Mouse (Mus musculus) stomach, postnatal 0 days (tissue): ENCODE data around the gene Loxl3. TPM values are rescaled to one million over a fixed set of nuclear protein-coding genes. Genes with fewer than 3 reads are reported as not detected.
A peak's percentile ranks its signal among the peaks of the same experiment; 100 is the strongest.

Source experiments
- ATAC-seq: fragments of 200-750 bp; cut with Nextera tagmentation; 2 replicates; pipeline ENCODE4 v1.8.0; 2017; ENCODE audit not compliant: low FRiP score, low TSS enrichment
- DNase-seq: peaks from one replicate; pipeline ENCODE4 v3.0.0-alpha.2; 2016; ENCODE audit warnings: low spot score
- H3K27ac ChIP-seq: fragments of 300-500 bp; sonication (generic); replicated peaks from 2 replicates; pipeline ENCODE4 v1.5.1; 2014; ENCODE audit warnings: mild to moderate bottlenecking, control low read depth
- H3K27me3 ChIP-seq: fragments of 300-500 bp; sonication (generic); 2 replicates; pipeline ENCODE4 v1.6.1; 2014; ENCODE audit warnings: low read length; ENCODE audit not compliant: control insufficient read depth, insufficient read depth
- H3K36me3 ChIP-seq: fragments of 300-500 bp; sonication (generic); 2 replicates; pipeline ENCODE4 v1.6.1; 2014; ENCODE audit warnings: low read length, mixed read lengths; ENCODE audit not compliant: control insufficient read depth, insufficient read depth
- H3K4me1 ChIP-seq: fragments of 300-500 bp; sonication (generic); replicated peaks from 2 replicates; pipeline ENCODE4 v1.6.1; 2014; ENCODE audit warnings: antibody characterized with exemption; ENCODE audit not compliant: control insufficient read depth, insufficient read depth
- H3K4me2 ChIP-seq: fragments of 300-500 bp; sonication (generic); replicated peaks from 2 replicates; pipeline ENCODE4 v1.6.1; 2014; ENCODE audit warnings: low read depth, mild to moderate bottlenecking, control low read depth, moderate library complexity
- H3K4me3 ChIP-seq: fragments of 300-500 bp; sonication (generic); 2 replicates; pipeline ENCODE4 v1.5.1; 2014; ENCODE audit warnings: low read depth, low read length, control low read depth
- H3K9ac ChIP-seq: fragments of 300-500 bp; sonication (generic); 2 replicates; pipeline ENCODE4 v1.6.1; 2014; ENCODE audit warnings: mild to moderate bottlenecking, low read length, control low read depth, mixed read lengths
- H3K9me3 ChIP-seq: fragments of 300-500 bp; sonication (generic); 2 replicates; pipeline ENCODE4 v1.6.1; 2016; ENCODE audit warnings: low read length; ENCODE audit not compliant: control insufficient read depth
- CTCF ChIP-seq: IDR thresholded peaks from 2 replicates; pipeline ENCODE4 v1.5.1; 2016; ENCODE audit warnings: antibody characterized with exemption, low read depth, mild to moderate bottlenecking, moderate library complexity
- EP300 ChIP-seq: optimal IDR thresholded peaks from 2 replicates; pipeline ENCODE3; 2016; ENCODE audit warnings: antibody characterized with exemption
- WGBS: fragments of 180-500 bp; shearing (Covaris S2); extraction: QIAGEN DNeasy Blood & Tissue Kit; methylation state at CpG from one replicate; pipeline ENCODE4 v1.1.7; 2014; 5-methylcytosine and 5-hydroxymethylcytosine counted together
- polyA plus RNA-seq: library from polyadenylated mRNA; unstranded; fragments of >200 nt; fragmentation: Nextera tagmentation; extraction: Ambion mirVana; gene quantifications from 2 replicates; pipeline ENCODE4 v1.2.1, GENCODE M21; 2015

The Loxl3 gene
- polyA plus RNA-seq, 1 experiment from 2014 or later, result 5.5 TPM

DNA sequence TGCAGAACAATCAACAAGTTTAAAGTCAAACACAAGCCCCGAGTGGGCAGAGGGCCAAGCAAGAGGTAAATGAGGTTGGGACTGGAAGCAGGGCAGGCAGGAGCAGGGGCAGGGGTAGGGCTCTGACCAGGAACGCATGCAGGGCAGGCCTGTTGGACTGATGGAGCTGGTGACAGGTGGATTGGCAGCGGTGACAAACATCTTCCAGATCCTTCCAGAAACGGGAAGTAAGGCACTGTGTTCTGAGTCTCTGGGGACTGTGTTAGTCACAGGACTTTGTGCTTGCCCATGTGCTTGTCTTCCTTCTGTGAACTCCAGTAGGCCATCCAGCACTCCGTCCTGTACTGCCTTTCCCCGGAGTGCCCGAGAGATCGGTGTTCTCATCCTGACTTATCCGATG, 10.8 kb downstream of the Loxl3 start:
- no peak for ATAC-seq
- no peak overlapping the region for H3K4me3 ChIP-seq

DNA sequence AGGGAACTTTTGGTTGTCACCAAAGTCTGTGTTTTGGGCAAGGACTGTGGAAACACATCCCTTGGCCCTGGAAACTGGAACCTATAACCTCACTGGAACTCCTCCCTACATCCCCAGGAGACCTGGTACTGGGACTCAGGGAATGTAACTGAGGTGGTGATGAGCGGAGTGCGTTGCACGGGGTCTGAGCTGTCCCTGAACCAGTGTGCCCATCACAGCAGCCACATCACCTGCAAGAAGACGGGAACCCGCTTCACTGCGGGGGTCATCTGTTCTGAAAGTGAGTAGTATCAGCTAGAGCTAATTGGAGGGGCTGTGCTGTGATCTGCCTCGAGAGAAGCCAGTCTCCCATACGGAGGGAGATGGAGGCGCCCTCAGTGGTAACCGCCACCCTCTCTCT, 15.4 kb downstream of the Loxl3 start:
- 72% methylated on average over 10 of the region's 10 CpGs for WGBS
- Histone ChIP-seq H3K27ac (no peak overlapping the region), H3K4me2 (no peak overlapping the region)

More for the DNA sequence above, 10.8 kb downstream of the Loxl3 start:
- 63% methylated on average over 9 of the region's 9 CpGs for WGBS
- H3K9me3 ChIP-seq, result no peaks in the 10 kb centered on the region
- no peaks in the 10 kb centered on the region for H3K4me1 ChIP-seq
- H3K27ac ChIP-seq, result no peak overlapping the region
- no peaks in the 10 kb centered on the region for H3K27me3 ChIP-seq
- DNase-seq, result no peak
- H3K4me2 ChIP-seq, result no peak overlapping the region
- TF ChIP-seq CTCF (no peak), EP300 (no peak)
- no peaks in the 10 kb centered on the region for H3K36me3 ChIP-seq
- H3K9ac ChIP-seq, result no peak overlapping the region

GRCm38 (mm10) chr6:83053136-83053960, 19.4 kb downstream of the Loxl3 start:
- peak; percentile 35 for DNase-seq
- 3% methylated on average over 26 of the region's 26 CpGs for WGBS

More for the DNA sequence above, 15.4 kb downstream of the Loxl3 start:
- Histone ChIP-seq H3K4me3 (no peak overlapping the region), H3K36me3 (peaks cover 3% of the 10 kb centered on the region; the same call in 1 of the 2 replicates), H3K9ac (no peak overlapping the region), H3K4me1 (0 out of 2 replicates have a peak, but pooled peaks cover 3% of the 10 kb centered on the region), H3K9me3 (no peaks in the 10 kb centered on the region), H3K27me3 (no peaks in the 10 kb centered on the region)
- TF ChIP-seq CTCF (no peak), EP300 (no peak)
- DNase-seq, result no peak
- no peak for ATAC-seq

DNA sequence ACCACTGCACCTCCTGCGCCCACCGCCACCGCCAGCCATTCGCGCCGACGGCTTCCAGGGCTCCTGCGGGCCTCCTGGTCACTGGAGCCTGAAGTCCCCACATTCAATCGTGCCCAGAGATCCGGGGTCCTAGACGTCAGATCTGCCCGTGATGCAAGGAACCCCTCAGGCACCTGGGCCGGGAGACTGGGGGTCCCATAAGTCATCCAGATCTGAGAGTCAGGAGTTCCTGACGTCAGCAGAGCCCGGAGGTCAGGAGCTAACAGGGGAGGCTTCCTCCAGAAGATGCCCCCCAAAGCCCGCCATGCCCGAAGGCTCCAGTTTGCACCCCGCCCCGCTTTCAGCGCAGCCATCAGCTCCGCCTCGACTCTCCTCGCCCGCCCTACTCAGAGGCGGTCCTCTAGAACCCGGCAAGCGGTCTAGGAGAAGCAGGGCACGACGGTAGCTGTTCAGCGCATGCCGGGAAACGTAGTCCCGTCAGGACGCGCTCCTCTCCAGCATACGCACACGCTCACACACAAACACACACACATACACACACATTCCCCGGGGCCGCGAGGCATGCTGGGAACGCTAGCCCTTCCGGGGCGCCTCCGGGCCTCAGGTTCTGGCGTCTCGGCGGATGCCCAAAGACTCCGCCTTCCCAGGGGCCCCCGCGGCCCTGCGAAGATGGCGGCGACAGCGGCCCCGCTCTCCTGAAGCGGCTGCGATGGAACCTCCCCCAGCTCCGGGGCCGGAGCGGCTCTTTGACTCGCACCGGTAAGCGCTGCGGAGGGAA, 20.3 kb downstream of the Loxl3 start, which contains the start of gene Aup1:
Gene Aup1 (plus strand): TSS at position 448 of the 778 bp plus-strand sequence.
- Histone ChIP-seq H3K9ac (peak within 1 kb of the TSS; percentile 96), H3K4me2 (peak within 1 kb of the TSS; percentile 97), H3K27me3 (no peaks in the 10 kb centered on the region), H3K9me3 (no peaks in the 10 kb centered on the region), H3K36me3 (peaks cover 14% of the 10 kb centered on the region), H3K4me1 (peaks cover 3% of the 10 kb centered on the region; the same call in 1 of the 2 replicates), H3K27ac (peak within 1 kb of the TSS; percentile 91), H3K4me3 (peak within 1 kb of the TSS; percentile 95)
- TF ChIP-seq CTCF (no peak), EP300 (peak; percentile 6)
- under 1% methylated on average over 58 of the region's 64 CpGs for WGBS
- ATAC-seq (peak; percentile 95), DNase-seq (peak; percentile 99)

More at GRCm38 (mm10) chr6:83053136-83053960, 19.4 kb downstream of the Loxl3 start:
- Histone ChIP-seq H3K4me3 (peak overlapping the region; percentile 95), H3K4me2 (peak overlapping the region; percentile 97), H3K27ac (peak overlapping the region; percentile 71), H3K9ac (peak overlapping the region; percentile 96), H3K4me1 (peaks cover 3% of the 10 kb centered on the region; the same call in 1 of the 2 replicates), H3K36me3 (peaks cover 14% of the 10 kb centered on the region), H3K27me3 (no peaks in the 10 kb centered on the region), H3K9me3 (no peaks in the 10 kb centered on the region)
- TF ChIP-seq CTCF, result no peak
- no peak for TF ChIP-seq EP300
- ATAC-seq, result no peak

DNA sequence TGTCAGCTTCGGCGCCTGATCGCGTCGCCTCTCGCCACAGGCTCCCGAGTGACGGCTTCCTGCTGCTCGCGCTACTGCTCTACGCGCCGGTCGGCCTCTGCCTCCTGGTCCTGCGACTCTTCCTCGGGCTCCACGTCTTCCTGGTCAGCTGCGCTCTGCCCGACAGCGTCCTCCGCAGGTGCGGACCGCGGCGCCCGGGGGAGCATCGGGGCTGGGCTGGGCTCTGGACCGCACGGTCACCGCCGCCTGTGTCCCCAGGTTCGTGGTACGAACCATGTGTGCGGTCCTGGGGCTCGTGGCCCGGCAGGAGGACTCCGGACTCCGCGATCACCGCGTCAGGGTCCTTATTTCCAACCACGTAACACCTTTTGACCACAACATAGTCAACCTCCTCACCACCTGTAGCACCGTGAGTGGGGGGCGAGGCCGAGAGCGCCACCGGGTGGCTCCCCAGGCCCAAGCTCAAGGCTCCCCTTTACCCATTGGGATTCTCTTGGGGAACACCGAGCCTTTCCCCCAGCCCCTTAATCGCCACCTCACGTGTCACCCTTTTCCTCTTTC, 21.0 kb downstream of the Loxl3 start, which contains the start of gene Htra2:
Gene Htra2 (minus strand): TSS at position 403 of the 561 bp plus-strand sequence.
- peak within 1 kb of the TSS; percentile 95 for H3K4me3 ChIP-seq
- H3K9me3 ChIP-seq, result no peaks in the 10 kb centered on the region
- peak within 1 kb of the TSS; percentile 96 for H3K9ac ChIP-seq
- peak within 1 kb of the TSS; percentile 97 for H3K4me2 ChIP-seq
- DNase-seq, result no peak
- peak; percentile 9 for ATAC-seq
- peaks cover 14% of the 10 kb centered on the region for H3K36me3 ChIP-seq
- peak within 1 kb of the TSS; percentile 91 for H3K27ac ChIP-seq
- H3K27me3 ChIP-seq, result no peaks in the 10 kb centered on the region
- H3K4me1 ChIP-seq, result peaks cover 3% of the 10 kb centered on the region; the same call in 1 of the 2 replicates
- WGBS, result under 1% methylated on average over 49 of the region's 50 CpGs
- TF ChIP-seq CTCF (peak; percentile 65), EP300 (no peak)
